Mouse (Mus musculus) embryonic facial prominence, embryonic 14.5 days (tissue): Measurements from ENCODE around the gene Clic5. TPM values are rescaled to one million over a fixed set of nuclear protein-coding genes. Genes with fewer than 3 reads are reported as not detected.

Experiments used
- ATAC-seq: fragments of 200-750 bp; cut with Nextera tagmentation; 2 replicates; pipeline ENCODE4 v1.8.0; 2017; ENCODE audit warnings: low read depth, moderate number of reproducible peaks, moderate TSS enrichment
- DNase-seq: peaks from one replicate; pipeline ENCODE4 v3.0.0-alpha.2; 2015; ENCODE audit warnings: low spot score
- H3K27ac ChIP-seq: fragments of 300-500 bp; sonication (generic); replicated peaks from 2 replicates; pipeline ENCODE4 v1.5.1; 2014; ENCODE audit warnings: low read depth, mild to moderate bottlenecking, low read length, moderate library complexity
- H3K27me3 ChIP-seq: fragments of 300-500 bp; sonication (generic); replicated peaks from 2 replicates; pipeline ENCODE4 v1.6.1; 2014; ENCODE audit warnings: low read length; ENCODE audit not compliant: control insufficient read depth, insufficient read depth
- H3K36me3 ChIP-seq: fragments of 300-500 bp; sonication (generic); 2 replicates; pipeline ENCODE4 v1.6.1; 2014; ENCODE audit warnings: low read length, mixed read lengths; ENCODE audit not compliant: control insufficient read depth, insufficient read depth
- H3K4me1 ChIP-seq: fragments of 300-500 bp; sonication (generic); 2 replicates; pipeline ENCODE4 v1.6.1; 2014; ENCODE audit warnings: antibody characterized with exemption, low read length; ENCODE audit not compliant: control insufficient read depth, insufficient read depth
- H3K4me2 ChIP-seq: fragments of 300-500 bp; sonication (generic); 2 replicates; pipeline ENCODE4 v1.6.1; 2014; ENCODE audit warnings: low read depth, mild to moderate bottlenecking, low read length, moderate library complexity, mixed read lengths
- H3K4me3 ChIP-seq: fragments of 300-500 bp; sonication (generic); 2 replicates; pipeline ENCODE4 v1.5.1; 2014; ENCODE audit warnings: low read depth, mild to moderate bottlenecking, low read length
- H3K9ac ChIP-seq: fragments of 300-500 bp; sonication (generic); 2 replicates; pipeline ENCODE4 v1.6.1; 2014; ENCODE audit warnings: low read depth, mild to moderate bottlenecking, low read length, moderate library complexity, mixed read lengths
- H3K9me3 ChIP-seq: fragments of 300-500 bp; sonication (generic); 2 replicates; pipeline ENCODE4 v1.6.1; 2016; ENCODE audit warnings: low read length; ENCODE audit not compliant: control insufficient read depth
- WGBS: fragments of 180-500 bp; shearing (Covaris S2); extraction: QIAGEN DNeasy Blood & Tissue Kit; methylation state at CpG from one replicate; pipeline ENCODE4 v1.1.7; 2014; 5-methylcytosine and 5-hydroxymethylcytosine counted together
- polyA plus RNA-seq: library from polyadenylated mRNA; unstranded; fragments of >200 nt; fragmentation: Nextera tagmentation; extraction: Ambion mirVana; gene quantifications from 2 replicates; pipeline ENCODE4 v1.2.1, GENCODE M21; 2014

Gene Clic5
- polyA plus RNA-seq, 1 experiment from 2014 or later = 0.57 TPM

DNA sequence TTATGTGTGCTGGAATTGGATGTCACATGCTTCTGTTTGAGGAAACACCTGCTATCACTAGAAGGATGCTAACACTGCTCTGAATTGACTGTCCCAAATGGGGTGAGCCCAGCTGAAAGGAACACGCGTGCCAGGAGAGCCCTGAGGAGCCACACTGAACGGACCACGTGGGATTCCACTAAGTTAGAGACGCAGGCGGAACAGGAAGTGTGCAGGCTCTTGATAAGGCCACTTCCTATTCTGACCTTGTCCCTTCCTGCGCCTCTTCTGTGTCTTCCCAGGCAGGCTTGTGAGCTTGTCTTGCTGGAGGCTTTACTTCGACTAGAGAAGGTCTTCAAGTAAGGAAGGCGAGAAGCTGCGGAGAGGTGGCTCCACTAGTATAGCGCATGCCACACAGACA lies 27.9 kb upstream of the Clic5 start:
- no peak for DNase-seq
- no peak overlapping the region for H3K9ac ChIP-seq
- no peaks in the 10 kb centered on the region for H3K9me3 ChIP-seq
- H3K4me1 ChIP-seq = peaks cover 7% of the 10 kb centered on the region; the same call in 1 of the 2 replicates
- no peak for ATAC-seq
- H3K27ac ChIP-seq = no peak overlapping the region
- 91% methylated on average over 11 of the region's 11 CpGs for WGBS
- H3K27me3 ChIP-seq = no peaks in the 10 kb centered on the region
- no peaks in the 10 kb centered on the region for H3K36me3 ChIP-seq
- H3K4me2 ChIP-seq = no peak overlapping the region
- no peak overlapping the region for H3K4me3 ChIP-seq

DNA sequence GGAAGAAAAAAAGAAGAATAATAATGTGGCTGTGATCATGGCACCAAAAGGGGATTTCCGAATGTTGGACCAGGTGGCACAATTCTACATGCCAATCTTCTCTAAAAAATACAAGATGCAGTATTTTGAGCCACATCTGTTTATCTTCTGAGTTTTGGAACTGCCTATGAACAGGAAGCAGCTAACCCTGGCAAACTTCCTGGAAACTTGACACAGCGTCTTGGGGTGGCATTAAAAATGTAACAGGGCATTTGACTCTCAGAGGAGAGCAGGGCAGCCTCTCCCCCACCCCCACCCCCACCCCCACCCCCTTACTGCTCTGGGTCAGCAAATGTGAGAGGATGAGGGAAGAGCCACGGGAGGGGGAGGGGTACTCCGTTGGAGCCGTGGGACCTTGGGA lies 25.9 kb upstream of the Clic5 start:
- 29% methylated on average over 5 of the region's 5 CpGs for WGBS
- Histone ChIP-seq H3K27ac (no peak overlapping the region), H3K9me3 (no peaks in the 10 kb centered on the region), H3K27me3 (no peaks in the 10 kb centered on the region), H3K9ac (no peak overlapping the region), H3K4me3 (no peak overlapping the region), H3K36me3 (no peaks in the 10 kb centered on the region), H3K4me1 (peaks cover 7% of the 10 kb centered on the region; the same call in 1 of the 2 replicates), H3K4me2 (peak overlapping the region; percentile 31)
- DNase-seq = peak; percentile 53
- ATAC-seq = no peak

DNA sequence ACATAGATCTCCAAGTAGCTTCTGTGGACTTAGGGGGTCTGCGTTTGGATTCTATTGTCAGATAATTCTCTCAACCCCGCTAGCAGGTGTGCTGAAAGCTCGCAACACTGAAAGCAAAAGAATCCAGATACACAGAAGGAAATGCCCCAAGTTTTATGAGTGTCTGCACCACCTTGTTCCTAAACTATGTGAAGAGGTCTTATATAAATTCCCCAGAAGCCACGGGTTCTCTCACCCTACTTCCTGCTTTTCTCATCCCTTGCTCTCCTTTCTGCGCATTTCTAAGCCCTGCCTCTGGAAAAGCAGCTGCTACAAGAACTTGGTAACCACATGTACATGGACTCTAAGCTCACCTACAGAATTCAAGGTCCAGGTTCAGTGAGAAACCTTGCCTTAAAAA lies 25.4 kb upstream of the Clic5 start:
- no peaks in the 10 kb centered on the region for H3K9me3 ChIP-seq
- DNase-seq (no peak), ATAC-seq (no peak)
- H3K4me3 ChIP-seq = no peak overlapping the region
- no peak overlapping the region for H3K9ac ChIP-seq
- peak overlapping the region; percentile 31 for H3K4me2 ChIP-seq
- H3K4me1 ChIP-seq = peaks cover 7% of the 10 kb centered on the region; the same call in 1 of the 2 replicates
- 52% methylated on average over 5 of the region's 5 CpGs for whole genome bisulfite sequencing
- H3K27me3 ChIP-seq = no peaks in the 10 kb centered on the region
- H3K36me3 ChIP-seq = no peaks in the 10 kb centered on the region
- no peak overlapping the region for H3K27ac ChIP-seq

DNA sequence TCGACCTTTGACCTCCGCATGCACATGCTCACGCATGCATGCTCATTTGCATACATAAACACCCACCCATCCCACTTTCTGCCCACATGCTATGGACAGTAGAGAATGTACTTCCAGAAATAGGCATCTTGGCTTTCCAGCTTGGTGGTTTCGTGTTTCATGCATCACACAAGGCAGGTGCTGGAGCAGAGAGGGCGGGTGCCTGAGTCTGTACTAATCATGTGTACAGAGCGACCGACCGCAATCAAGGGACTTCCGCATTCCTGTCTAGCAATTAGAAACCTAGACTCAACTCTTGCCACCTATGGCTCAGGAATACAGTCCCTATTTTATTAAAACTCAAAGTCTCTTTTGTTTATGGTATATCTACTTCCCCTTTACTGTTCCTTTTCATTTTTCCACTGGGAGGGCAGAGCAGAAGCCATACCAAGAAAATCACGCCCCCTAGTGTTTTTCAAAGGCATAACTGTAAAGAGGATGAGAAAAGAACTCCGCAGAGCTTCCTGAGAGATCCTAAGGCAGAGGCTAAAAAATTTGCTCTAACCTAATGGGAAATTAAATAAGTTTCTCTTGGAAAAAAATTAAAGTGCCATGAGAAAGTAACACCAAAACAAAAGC lies 22.5 kb upstream of the Clic5 start:
- H3K36me3 ChIP-seq = no peaks in the 10 kb centered on the region
- ATAC-seq (peak; percentile 70; the same call in 1 of the 2 replicates), DNase-seq (peak; percentile 79)
- peaks cover 7% of the 10 kb centered on the region; the same call in 1 of the 2 replicates for H3K4me1 ChIP-seq
- 68% methylated on average over 11 of the region's 11 CpGs for WGBS
- H3K9ac ChIP-seq = no peak overlapping the region
- H3K4me2 ChIP-seq = no peak overlapping the region
- H3K27ac ChIP-seq = no peak overlapping the region
- H3K9me3 ChIP-seq = no peaks in the 10 kb centered on the region
- H3K4me3 ChIP-seq = no peak overlapping the region
- no peaks in the 10 kb centered on the region for H3K27me3 ChIP-seq

DNA sequence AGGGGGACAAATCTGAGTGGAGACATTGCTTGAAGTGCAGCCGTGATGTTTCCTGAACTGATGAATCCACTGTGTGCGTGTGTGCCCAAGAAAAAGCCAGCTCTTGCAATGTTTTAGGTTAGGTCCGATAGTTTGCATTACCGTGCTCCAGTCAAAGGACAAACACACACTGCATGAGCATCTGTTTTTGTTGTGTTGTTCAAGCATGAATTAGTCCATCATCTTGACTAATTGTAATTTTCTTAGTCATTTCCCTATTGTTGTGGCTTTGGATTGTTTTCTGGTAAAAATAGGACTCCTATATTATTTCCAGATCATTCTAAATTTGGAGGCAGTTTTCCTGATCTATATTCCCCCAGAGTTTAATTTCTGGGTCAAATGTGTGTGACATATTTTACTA lies 18.7 kb upstream of the Clic5 start:
- Histone ChIP-seq H3K4me3 (no peak overlapping the region), H3K27me3 (no peaks in the 10 kb centered on the region), H3K36me3 (no peaks in the 10 kb centered on the region), H3K9ac (no peak overlapping the region), H3K27ac (no peak overlapping the region), H3K4me2 (no peak overlapping the region), H3K4me1 (no peaks in the 10 kb centered on the region), H3K9me3 (no peaks in the 10 kb centered on the region)
- ATAC-seq = no peak
- DNase-seq = no peak
- WGBS = 76% methylated on average over 4 of the region's 4 CpGs

DNA sequence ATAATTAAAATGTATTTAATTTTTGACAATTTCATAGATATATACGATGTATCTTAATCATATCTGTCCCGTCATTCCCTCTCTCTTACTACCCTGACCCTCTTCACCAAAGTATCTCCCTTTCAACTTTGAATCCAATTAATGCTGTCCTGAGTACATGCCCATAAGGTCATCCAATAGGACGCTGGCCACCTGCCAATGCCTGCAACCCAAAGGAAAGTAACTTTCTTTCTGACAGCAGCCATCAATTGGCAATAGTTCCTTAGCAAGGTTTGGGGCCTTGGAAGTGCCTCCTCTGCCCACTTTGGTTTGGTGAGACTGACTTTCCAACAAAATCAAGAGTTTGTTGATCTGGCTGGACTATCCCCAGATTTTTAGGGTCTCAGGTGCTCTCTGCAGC lies 18.1 kb upstream of the Clic5 start:
- Histone ChIP-seq H3K4me3 (no peak overlapping the region), H3K4me1 (no peaks in the 10 kb centered on the region), H3K4me2 (no peak overlapping the region), H3K9me3 (no peaks in the 10 kb centered on the region), H3K9ac (no peak overlapping the region), H3K36me3 (no peaks in the 10 kb centered on the region), H3K27me3 (no peaks in the 10 kb centered on the region), H3K27ac (no peak overlapping the region)
- ATAC-seq = no peak
- DNase-seq = no peak
- WGBS = 91% methylated on average over 3 of the region's 3 CpGs

DNA sequence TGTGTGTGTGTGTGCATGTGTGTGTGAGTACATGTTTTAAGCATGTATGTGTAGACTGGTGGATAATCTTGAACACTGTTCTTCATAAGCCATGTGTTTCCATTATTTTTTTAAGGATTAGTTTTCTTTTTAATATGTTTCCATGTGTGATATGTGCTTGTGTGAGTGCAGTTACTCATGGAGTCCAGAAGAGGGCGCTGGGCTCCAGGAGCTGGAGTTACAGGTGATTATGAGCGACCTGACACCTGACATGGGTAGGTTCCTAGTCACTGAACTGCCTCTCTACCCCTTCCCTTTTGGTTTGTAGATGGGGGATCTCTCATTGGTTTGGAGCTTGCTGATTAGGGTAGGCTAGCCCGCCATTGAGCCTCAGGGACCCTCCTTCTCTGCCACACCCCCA lies 16.5 kb upstream of the Clic5 start:
- ATAC-seq (no peak), DNase-seq (no peak)
- H3K4me2 ChIP-seq = no peak overlapping the region
- H3K9me3 ChIP-seq = no peaks in the 10 kb centered on the region
- no peaks in the 10 kb centered on the region for H3K27me3 ChIP-seq
- H3K36me3 ChIP-seq = no peaks in the 10 kb centered on the region
- no peak overlapping the region for H3K9ac ChIP-seq
- 38% methylated on average over 3 of the region's 3 CpGs for WGBS
- no peak overlapping the region for H3K27ac ChIP-seq
- H3K4me3 ChIP-seq = no peak overlapping the region
- H3K4me1 ChIP-seq = no peaks in the 10 kb centered on the region

DNA sequence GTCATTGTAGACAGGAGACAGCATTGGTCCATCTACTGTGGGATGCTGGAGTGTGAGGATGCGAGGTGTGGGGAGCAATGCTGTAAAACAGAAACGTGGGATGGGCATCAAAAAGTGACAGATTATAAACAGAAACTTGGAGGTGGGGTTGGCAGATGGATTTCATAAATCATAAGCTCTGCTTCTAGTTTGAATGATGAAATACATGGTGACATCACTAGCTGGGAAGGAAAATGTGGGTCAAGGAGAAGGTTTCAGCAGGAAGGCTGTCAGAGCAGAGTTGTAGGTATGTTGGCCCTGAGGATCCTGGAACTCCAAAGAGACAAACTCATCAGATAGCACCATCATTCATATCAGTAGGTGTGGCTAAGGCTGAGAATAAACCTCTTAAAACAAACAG lies 15.0 kb upstream of the Clic5 start:
- no peaks in the 10 kb centered on the region for H3K4me1 ChIP-seq
- no peak overlapping the region for H3K4me2 ChIP-seq
- no peaks in the 10 kb centered on the region for H3K36me3 ChIP-seq
- no peak overlapping the region for H3K27ac ChIP-seq
- ATAC-seq (no peak), DNase-seq (no peak)
- no peaks in the 10 kb centered on the region for H3K9me3 ChIP-seq
- WGBS = 59% methylated on average over 2 of the region's 2 CpGs
- no peak overlapping the region for H3K9ac ChIP-seq
- no peaks in the 10 kb centered on the region for H3K27me3 ChIP-seq
- H3K4me3 ChIP-seq = no peak overlapping the region

DNA sequence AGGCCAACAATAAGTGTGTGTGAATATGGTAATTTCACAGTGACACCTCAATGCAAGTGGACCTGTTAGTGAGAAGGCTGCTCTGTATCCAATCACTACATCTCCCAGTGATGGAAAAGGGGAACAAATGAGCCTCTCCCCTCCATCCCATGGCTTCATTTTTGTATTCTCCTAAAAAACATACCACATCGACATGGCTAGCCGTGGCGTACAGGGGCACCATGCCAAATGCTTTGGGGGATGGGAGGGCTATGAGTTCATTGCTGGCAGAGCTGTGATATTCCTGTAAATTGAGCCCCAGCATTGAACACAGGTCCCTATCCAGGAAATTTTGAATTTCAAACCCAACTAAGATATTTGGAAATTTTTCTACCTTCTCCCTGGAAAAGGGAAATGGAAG lies 11.1 kb upstream of the Clic5 start:
- ATAC-seq = no peak

More for the DNA sequence above, 11.1 kb upstream of the Clic5 start:
- Histone ChIP-seq H3K36me3 (no peaks in the 10 kb centered on the region), H3K27ac (no peak overlapping the region), H3K9me3 (no peaks in the 10 kb centered on the region), H3K9ac (no peak overlapping the region), H3K4me1 (no peaks in the 10 kb centered on the region), H3K4me3 (no peak overlapping the region), H3K27me3 (no peaks in the 10 kb centered on the region), H3K4me2 (no peak overlapping the region)
- 74% methylated on average over 3 of the region's 3 CpGs for WGBS
- no peak for DNase-seq
